Mouse (Mus musculus): Measurements from ENCODE around the gene Osbpl3.
"Not testable (repeated sequence)": the region's sequence is repeated elsewhere in the genome, so short reads cannot be mapped to it uniquely, and the experiment has no call there.

Osbpl3 gene

DNA sequence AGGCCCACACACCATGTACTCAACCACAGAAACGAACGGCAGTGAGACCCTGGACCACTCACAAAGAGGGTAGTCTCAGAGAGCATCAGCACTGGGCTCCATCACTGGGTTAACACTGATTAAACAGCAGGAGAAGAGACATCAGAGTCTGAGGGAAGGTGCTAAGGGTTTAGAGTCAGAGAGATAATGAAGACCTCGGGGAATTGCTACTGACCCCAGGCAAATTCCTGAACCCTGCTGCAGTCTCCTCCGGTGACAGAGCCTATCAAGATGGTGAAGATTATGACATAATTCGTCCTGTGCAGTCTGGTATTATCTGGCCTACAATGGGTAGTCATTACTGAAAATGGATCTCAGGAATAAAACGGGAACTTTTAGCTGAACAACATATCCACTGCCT lies 2.4 kb downstream of the Osbpl3 start:
- no peak for DNase-seq (ENCODE audit: low read depth)

DNA sequence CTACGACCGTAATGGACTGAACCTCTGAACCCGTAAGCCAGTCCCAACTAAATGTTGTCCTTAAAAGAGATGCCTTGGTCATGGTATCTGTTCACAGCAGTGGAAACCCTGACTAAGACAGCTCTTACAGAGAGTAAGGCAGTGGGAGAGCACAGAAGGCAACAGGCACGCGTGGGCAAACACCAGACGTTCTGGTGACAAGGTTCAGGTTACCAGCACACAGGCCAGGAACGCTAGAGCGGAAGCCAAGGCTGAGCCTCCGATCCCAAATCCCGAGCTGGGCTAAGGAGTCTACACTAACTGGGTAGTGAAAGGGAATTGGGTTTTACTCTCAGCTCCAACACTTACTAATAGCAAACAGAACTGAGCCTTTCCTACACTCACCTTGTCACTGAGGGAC lies 3.8 kb downstream of the Osbpl3 start:
- no peak for DNase-seq (ENCODE audit: low read depth)

DNA sequence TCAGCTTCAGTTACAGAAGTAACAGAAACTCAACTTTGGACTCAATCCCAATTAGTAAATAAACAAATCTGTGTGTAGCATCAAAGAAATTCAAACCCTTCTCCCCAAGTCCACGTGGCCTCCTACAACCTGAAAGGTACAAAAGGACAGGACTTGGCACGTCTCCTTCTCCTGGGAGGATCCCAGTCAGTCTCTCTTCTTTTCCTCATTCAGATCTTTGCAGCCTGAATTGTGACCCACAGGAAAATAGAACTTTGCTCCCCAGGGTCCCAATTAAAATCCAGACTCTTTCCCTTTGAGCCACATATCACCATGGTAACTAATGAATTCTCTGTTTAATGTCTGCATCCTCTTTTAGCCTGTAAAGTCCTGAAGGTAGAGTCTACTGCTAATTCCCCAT lies 10.4 kb downstream of the Osbpl3 start:
- DNase-seq (ENCODE audit: low read depth), result no peak

DNA sequence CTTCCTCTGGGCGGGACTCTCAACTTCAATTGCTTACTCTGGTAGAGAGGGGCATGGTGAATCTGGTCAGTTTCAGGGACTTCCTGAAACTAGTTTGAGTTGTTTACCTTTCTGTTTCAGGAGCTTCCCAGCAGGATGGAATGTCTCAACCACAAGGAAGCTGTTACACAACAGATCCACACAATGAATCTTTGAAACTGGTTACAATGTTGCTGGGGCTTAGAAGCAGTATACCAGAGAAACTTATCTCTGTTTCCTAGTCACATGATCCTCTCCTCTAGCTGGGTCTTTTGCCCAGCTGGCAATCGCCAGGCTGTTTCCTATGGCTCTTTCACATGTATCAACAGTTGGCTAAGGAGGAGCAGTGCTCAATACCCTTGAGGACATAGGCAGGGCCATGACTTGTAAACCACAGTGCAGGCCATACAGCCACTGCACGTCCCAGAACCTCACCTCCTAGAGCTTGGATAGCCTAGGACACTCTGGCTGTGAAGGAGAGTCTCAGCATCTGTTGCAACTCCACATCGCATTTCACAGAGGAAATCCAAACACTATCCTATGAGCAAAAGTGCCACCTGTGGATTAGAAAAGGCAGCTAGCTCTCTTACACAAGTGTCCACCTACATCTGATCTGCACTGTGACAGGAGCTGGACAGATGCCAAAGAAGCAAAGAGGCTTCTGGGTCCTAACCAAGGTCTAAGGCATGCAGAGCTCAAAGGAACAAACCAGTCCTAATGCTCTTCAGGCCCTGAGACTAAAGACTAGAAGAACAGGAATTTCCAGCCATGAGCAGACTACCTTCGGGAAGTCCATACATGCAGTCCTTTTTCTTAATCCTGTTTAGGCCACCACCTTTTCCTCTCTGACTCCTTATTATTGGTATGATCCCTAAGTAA lies 14.8 kb downstream of the Osbpl3 start:
- DNase-seq (ENCODE audit: low read depth), result peak; percentile 29

DNA sequence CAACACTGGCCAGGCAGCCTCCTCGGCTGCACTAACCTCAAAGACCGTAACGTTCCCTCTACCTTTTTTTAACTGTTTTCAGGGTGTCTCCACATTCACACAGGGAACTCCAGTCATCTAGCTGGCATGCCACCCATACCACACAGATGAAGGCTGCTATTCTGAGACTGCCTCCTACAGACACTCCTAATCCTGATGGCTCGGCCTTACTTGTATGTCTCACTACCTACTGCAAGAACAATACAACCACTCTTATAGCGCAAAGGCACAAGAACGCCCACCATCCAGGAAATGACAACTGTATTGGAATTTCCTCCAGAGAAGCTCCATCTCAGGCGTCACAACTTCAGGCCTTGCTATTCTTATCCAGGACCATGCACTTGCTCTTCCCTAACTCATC lies 15.8 kb downstream of the Osbpl3 start:
- no peak for DNase-seq (ENCODE audit: low read depth)

DNA sequence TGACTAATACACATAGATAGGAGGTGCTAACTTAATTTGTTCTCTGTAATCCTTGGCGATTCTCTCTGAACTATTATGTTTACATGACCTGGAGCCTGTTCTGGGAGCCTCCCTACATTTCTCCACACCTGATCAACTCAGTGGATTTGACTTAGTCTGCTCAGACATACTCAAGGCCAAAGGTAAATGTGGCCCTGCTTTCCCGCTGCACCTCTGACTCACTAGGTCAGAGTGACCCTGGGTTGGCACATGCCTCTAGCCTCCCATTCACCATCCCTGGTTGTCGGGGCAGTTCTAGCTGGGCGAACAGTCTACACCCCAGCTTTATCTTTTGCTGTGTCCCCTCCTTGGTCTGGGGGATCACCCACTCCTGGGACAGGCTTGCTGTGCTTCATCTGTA lies 17.1 kb downstream of the Osbpl3 start:
- DNase-seq (ENCODE audit: low read depth), result not testable (repeated sequence)

DNA sequence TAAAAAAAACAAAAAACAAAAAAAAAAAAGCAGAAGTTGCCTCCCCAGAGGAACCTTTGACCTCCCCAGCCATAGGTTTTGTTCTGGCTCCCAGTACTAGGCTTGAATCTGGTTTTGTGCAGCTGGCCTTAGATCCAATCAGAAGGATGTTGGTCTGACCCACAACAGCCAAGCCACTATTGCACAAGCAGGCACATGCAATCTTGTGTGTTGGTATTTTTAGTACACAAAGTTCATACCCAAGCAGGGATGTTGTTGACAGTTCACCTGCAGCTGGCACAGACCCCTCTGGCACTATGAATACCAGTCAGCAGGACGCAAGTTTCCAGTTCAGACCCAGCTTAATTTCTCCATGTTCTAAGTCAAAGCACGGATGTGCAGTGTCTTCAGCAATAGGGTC lies 18.2 kb downstream of the Osbpl3 start:
- no peak for DNase-seq (ENCODE audit: low read depth)

DNA sequence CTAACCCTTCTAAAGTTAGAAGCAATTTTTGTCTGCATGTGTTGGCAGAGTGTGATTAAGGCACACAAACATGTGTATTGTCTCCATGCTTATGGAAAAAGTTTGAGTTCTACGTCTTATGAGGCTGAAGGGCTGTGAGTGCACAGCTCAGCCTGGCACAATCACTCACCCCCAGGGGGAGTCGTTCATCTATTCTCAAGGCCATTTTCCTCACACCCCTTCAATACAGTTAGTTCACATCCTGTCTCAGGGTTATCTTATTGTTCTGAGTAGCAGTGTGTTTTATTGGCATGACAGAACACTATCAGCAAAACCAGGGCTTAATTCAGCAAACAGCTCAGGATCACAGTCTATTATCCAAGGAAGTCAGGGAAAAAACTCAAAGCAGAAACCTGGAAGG lies 19.3 kb downstream of the Osbpl3 start:
- peak; percentile 56 for DNase-seq (ENCODE audit: low read depth)

DNA sequence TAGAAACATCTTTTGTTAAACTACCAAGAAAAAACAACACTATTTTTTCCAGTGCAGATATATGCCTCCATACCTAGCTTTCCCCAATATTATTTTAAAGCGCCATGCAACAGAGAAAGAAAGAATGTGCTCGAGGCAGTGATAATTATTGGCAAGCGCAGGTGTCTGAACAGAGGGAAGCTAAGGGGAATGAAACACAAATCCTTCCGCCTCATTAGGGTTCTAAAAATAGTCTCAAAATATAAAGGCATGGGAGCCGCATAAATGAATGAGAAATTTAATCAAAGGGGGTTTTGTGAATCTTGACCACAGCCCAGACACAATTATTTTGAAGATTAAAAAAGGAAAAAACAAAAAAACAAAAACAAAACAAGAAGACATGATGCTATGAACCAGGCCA lies 23.5 kb downstream of the Osbpl3 start:
- DNase-seq (ENCODE audit: low read depth), result no peak

DNA sequence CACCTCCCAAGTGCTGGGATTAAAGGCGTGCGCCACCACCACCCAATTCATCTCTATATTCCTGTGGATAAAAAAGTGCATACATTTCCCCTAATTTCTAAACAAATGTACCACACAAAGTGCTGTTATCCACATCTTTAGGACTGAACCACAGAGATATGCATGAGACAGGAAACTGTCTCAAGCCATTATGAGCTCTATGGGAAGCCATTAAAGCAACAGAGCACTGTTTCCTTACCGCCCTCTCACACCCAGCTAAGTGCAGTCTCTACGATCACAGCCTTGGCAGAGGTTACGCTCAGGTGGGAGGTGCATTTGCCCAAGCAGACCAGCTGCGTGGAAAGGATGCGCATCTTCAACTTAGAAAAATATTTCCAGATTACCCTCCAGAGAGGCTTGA lies 26.7 kb downstream of the Osbpl3 start:
- no peak for DNase-seq (ENCODE audit: low read depth)

DNA sequence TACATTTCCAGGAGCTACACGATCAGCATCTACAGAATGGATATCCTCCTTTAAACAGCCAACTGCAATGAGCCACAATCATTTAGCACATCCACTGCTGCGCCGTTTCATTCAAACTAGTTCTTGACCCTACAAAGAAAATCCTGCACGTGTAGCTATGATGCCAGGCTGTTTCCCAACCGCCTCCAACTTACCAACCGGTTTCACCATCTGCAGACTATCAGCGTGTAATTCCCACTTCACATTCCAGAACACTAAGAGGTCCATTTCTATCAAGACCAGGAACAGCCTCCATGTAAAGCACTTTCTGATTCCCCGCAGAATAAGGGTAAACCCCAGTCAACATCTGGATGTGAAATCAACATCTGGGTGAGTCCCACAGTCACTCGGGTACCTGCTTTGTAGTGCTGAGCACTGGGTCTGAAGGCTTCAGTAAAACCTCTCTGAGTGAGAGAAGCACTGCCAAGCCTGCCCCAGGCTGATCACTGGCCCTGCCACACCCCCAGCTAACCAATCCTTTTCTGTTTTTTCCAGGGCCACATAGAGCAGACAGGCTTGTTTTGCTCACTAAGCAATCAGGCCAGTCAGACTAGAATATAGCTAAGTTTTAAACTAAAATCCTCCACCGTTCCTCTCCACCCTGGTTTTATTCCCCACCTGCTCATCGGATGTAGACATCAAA lies 28.8 kb downstream of the Osbpl3 start:
- no peak for DNase-seq (ENCODE audit: low read depth)

DNA sequence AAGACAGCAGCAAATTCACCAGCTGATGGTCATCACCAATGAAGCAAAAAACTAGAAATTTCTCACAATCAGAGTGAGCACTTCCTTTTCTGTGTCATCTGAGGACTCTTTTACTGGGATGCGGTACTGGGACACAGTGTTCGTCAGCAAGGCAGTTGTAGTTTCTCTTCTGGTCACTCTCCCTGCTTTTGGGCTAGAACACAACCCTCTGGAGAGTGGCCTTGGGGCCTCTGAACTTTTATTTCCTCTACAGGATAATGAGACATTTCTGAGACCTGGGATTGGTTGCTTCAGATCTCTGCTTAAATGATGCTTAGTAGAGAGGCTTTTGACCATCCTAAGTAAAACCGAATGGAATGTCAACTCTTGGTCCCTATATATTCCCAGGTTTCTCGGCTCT lies 29.4 kb downstream of the Osbpl3 start:
- DNase-seq (ENCODE audit: low read depth), result no peak

DNA sequence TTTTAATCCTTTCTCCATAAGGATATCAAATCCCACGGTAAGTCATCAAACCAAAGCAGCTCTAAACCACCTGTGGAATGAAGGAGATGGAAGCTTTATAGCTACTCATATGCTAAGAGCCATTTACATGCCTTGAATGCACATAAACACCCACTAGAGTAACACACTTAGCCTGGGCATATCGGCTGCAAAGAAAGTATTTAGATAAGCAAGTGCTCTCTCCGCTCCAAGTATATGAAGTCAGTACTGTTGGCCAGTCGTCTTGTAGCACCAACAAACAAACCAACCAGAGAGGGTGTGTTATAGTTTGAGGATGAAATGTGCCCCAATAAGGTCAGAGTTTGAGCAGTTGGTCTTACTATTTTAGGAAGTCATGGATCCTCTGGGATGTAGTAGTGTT lies 31.7 kb downstream of the Osbpl3 start:
- DNase-seq (ENCODE audit: low read depth), result no peak

DNA sequence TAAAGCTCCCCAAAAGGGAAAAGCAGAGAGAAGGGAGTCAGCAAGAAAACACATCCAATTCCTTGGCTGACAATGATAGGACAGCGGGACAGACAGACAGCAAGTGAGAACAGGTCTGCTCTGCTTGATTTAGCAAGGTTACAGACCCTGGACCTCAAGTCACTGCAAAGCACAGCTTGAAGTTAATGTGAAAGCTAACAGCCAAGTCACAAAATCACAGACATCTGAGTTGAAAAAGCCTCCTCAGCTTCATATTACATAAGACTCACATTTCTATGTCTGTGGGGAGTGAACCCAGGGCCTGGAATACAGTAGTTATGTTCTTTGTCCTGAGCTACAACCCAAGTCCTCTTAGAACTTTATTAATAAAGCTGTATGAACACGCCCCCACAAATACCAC lies 35.6 kb downstream of the Osbpl3 start:
- DNase-seq (ENCODE audit: low read depth), result no peak

DNA sequence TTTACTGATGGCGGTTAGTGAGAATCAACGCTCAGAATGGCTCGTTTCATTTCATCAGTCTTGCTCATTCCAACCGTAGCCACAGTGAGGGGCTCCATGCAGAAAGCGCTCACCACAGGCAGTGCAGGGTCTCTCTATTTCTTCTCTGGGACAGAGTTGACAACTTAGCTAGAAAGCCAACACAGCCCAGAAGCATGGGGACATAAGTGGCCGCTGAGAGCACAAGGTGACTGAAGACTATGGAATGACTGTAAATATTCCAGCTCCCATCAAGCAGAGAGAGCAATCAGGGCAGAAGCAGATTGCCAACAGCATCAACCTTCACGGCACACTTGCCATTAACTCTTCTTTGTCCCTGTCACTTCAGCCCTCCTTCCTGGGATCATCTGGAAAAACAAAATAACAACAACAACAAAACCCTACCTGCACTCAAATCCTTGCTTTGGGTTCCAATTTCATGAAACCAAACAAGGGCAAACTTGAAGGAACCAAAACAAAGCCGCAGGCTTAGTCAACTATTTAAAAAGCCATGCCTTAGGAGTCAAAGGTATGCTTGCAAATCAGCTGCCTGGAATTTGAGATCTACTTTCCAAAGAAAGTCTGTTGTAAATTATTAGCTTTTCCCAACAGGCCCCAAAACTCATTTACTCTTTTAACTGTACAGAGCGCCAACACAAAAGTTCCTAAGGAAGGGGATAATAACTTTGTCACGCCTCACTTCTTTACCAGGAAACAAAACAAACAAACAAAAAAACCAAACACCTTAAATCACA lies 36.3 kb downstream of the Osbpl3 start:
- DNase-seq (ENCODE audit: low read depth), result no peak

DNA sequence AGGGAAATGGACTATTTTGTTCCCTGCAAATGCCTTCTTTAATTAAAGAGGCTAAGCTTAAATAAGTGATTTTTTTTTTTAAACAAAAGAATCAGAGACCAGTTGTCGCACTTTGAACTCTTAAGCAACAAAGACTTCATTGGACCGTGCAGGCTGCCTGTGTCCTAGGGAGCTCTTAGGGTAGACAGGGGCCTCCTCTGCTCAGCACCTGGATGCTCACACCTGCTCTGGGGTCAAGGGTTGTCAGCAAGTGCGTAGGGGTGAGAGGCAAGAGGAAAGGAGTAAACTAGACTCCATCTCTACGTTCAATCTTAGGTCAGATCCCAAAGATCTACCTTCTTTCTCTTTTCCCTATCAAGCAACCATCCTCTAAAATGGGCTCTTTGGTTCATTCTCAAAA lies 37.0 kb downstream of the Osbpl3 start:
- DNase-seq (ENCODE audit: low read depth), result no peak

DNA sequence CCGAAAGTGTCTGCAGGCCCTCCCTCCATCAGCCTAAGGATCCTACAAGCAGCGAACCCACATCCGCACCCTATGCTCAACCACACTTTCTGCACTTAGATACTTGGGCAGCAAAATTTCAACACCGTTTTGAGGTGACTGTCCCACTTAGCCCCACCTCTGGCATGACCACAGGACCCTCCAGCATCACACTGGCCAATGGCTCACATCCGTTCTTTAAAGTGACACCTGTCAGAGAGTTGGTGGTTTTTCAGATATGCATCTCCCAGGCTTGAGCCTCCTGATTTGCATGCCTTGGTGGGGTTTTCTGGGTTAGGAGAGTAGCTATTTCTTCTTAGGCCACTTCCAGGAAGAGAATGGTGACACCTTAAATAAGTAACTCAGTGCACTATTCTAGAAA lies 39.1 kb downstream of the Osbpl3 start:
- peak; percentile 94 for DNase-seq (ENCODE audit: low read depth)

DNA sequence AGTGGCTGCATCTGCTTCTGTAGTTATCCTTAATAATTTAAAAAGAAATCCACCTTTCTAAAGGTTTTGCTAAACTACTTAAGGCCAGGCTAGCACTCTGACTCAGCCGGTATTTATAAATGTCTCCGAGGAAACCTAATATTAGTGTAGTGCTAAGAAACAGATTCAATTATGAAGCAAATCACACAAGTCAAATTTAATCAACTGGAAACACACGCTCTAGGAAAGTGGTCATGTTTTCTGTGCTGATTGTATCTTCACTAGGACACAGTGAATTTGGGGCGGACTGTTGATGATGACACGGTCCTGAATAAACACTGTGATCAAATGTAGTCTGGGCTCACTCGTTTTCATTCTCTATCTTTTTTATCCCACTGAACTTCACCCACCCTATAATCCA lies 40.6 kb downstream of the Osbpl3 start:
- DNase-seq (ENCODE audit: low read depth), result no peak

DNA sequence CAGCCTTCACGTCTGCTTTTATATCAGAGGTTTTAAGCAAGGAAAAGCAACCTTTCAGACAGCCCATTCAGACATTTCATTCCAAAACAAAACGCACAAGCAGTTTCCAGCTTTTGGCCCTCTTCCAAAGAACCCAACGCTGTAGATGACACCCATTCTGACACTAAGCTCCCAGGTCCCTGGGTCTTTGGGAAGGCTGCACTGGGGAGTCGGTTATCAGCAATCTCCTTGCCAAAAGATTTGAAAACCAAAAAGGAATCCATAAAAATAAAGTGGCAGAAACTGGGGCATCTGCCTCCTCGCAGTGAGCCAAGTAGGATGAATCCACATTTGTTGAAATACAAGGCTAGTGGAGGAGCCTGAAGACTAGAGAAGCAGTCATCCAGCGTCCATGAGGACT lies 41.5 kb downstream of the Osbpl3 start:
- DNase-seq (ENCODE audit: low read depth), result no peak

DNA sequence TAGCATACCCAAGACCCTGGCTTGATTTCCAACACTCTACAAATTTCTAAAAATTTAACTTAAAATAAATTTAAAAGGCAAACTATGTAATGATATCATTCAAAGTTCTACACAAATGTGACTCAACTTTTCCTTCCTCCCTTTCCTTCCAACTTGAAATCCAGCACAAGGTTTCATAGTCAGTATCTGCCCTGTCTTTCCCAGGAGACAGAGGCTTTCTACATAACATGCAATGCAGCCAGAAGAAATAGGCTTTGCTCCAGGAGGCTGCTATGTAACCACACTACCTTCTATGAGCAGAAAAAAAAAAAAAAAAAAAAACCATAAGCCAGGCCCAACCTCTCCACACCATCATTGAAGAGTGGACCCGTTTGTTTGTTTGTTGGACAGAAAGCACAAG lies 42.6 kb downstream of the Osbpl3 start:
- no peak for DNase-seq (ENCODE audit: low read depth)

DNA sequence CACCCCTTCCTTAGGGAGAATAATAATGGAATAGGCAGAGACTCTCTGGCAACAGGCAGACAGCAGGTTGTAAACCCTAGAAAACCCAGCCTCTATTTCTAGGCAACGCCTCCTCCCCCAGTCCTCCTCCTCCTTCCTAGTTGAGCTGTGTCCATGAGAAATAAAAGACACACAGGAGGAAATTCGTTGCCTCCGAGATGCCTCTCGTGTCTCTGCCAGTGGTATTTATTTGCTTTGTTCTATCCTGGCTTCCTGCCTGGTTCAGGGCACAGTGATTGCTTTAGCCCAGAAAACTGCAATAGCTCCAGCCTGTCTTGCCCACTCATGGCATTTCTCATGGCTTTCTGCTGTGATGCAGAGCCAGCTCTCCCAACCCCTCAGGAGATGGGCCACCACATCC lies 43.8 kb downstream of the Osbpl3 start:
- no peak for DNase-seq (ENCODE audit: low read depth)

DNA sequence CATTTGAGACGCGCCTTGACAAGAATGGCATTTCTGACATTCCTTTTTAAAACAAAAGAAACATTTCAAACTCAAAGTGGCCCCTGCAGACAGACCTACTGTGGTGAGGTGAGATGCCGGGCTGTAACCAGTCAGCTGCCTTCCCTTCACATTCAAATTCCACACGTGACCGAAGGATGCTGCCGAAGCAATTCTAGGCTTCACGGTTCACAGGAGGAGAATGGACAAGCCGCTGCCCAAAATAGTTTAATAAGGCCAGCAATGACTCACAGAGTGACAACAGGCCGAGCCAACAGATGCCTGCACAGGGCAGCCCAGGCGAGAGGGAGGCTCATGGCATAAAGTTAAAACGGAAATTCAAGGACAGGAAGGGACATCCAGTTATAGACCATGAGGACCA lies 51.3 kb downstream of the Osbpl3 start:
- DNase-seq (ENCODE audit: low read depth), result no peak

DNA sequence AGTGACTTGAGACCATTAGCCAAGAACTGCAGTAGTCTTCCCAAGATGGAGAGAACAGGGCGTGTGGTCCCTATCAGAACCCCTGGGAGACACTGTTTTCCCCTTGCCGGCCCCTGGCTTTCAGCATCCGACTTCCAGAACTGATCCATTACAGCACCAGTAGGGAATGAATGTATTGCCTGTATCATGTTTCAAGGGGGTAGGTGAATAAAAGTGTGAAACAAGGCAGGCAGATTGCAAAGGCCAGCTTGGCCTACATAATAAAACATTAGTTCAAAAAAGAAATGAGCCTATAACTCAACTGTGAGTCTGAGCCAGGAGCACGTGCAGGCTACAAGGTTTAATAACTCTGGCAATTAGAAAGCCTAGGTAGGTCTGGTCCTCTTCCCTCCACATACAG lies 52.5 kb downstream of the Osbpl3 start:
- DNase-seq (ENCODE audit: low read depth), result no peak
